Mouse (Mus musculus): ENCODE results near the gene Gnaq. TPM values are rescaled to one million over a fixed set of nuclear protein-coding genes. Genes with fewer than 3 reads are reported as not detected.

Gnaq gene
- polyA plus RNA-seq, 1 experiment from 2014 or later, result 20.9 TPM

GRCm38 (mm10) chr19:16130476-16130875 lies 2.2 kb upstream of the Gnaq start:
- H3K4me3 ChIP-seq, result no peak overlapping the region
- H3K36me3 ChIP-seq, result no peaks in the 10 kb centered on the region
- no peaks in the 10 kb centered on the region for H3K27me3 ChIP-seq (ENCODE audit: low read depth, poor library complexity, severe bottlenecking)
- peaks cover 33% of the 10 kb centered on the region for H3K4me1 ChIP-seq
- WGBS, result 75% methylated on average over 3 of the region's 3 CpGs
- no peaks in the 10 kb centered on the region for H3K9me3 ChIP-seq (replicated peaks)
- no peak for DNase-seq (ENCODE audit: low spot score)
- no peak overlapping the region for H3K27ac ChIP-seq (replicated peaks)

GRCm38 (mm10) chr19:16131831-16132230 lies 800 bp upstream of the Gnaq start:
- Histone ChIP-seq H3K9me3 (replicated peaks) (no peaks in the 10 kb centered on the region), H3K4me1 (peaks cover 41% of the 10 kb centered on the region), H3K4me3 (peak overlapping the region; percentile 96), H3K27me3 (ENCODE audit: low read depth, poor library complexity, severe bottlenecking) (no peaks in the 10 kb centered on the region), H3K36me3 (no peaks in the 10 kb centered on the region), H3K27ac (replicated peaks) (peak overlapping the region; percentile 99)
- 12% methylated on average over 6 of the region's 6 CpGs for WGBS
- no peak for DNase-seq (ENCODE audit: low spot score)

GRCm38 (mm10) chr19:16132340-16132790 lies 266 bp upstream of the Gnaq start:
- H3K36me3 ChIP-seq, result no peaks in the 10 kb centered on the region
- H3K27me3 ChIP-seq (ENCODE audit: low read depth, poor library complexity, severe bottlenecking), result no peaks in the 10 kb centered on the region
- no peaks in the 10 kb centered on the region for H3K9me3 ChIP-seq (replicated peaks)
- H3K4me3 ChIP-seq, result peak overlapping the region; percentile 96
- H3K4me1 ChIP-seq, result peaks cover 47% of the 10 kb centered on the region
- H3K27ac ChIP-seq (replicated peaks), result peak overlapping the region; percentile 99
- WGBS, result 2% methylated on average over 45 of the region's 57 CpGs
- DNase-seq (ENCODE audit: low spot score), result peak; percentile 95

GRCm38 (mm10) chr19:16132865-16133720 lies 462 bp downstream of the Gnaq start:
- no peaks in the 10 kb centered on the region for H3K9me3 ChIP-seq (replicated peaks)
- H3K27ac ChIP-seq (replicated peaks), result peak overlapping the region; percentile 99
- peak; percentile 79 for DNase-seq (ENCODE audit: low spot score)
- H3K36me3 ChIP-seq, result no peaks in the 10 kb centered on the region
- WGBS, result under 1% methylated on average over 134 of the region's 139 CpGs
- peak overlapping the region; percentile 96 for H3K4me3 ChIP-seq
- H3K27me3 ChIP-seq (ENCODE audit: low read depth, poor library complexity, severe bottlenecking), result no peaks in the 10 kb centered on the region
- H3K4me1 ChIP-seq, result peaks cover 54% of the 10 kb centered on the region

GRCm38 (mm10) chr19:16133721-16134570 lies 1.3 kb downstream of the Gnaq start:
- DNase-seq (ENCODE audit: low spot score), result no peak
- H3K4me1 ChIP-seq, result peaks cover 63% of the 10 kb centered on the region
- H3K4me3 ChIP-seq, result peak overlapping the region; percentile 96
- H3K27me3 ChIP-seq (ENCODE audit: low read depth, poor library complexity, severe bottlenecking), result no peaks in the 10 kb centered on the region
- WGBS, result 17% methylated on average over 25 of the region's 25 CpGs
- no peaks in the 10 kb centered on the region for H3K9me3 ChIP-seq (replicated peaks)
- H3K36me3 ChIP-seq, result no peaks in the 10 kb centered on the region
- H3K27ac ChIP-seq (replicated peaks), result peak overlapping the region; percentile 99

GRCm38 (mm10) chr19:16138064-16138580 lies 5.5 kb downstream of the Gnaq start:
- Histone ChIP-seq H3K27me3 (ENCODE audit: low read depth, poor library complexity, severe bottlenecking) (no peaks in the 10 kb centered on the region), H3K27ac (replicated peaks) (no peak overlapping the region), H3K9me3 (replicated peaks) (no peaks in the 10 kb centered on the region), H3K36me3 (peaks cover 14% of the 10 kb centered on the region; the same call in 1 of the 2 replicates), H3K4me1 (peaks cover 80% of the 10 kb centered on the region), H3K4me3 (no peak overlapping the region)
- 87% methylated on average over 5 of the region's 5 CpGs for WGBS
- DNase-seq (ENCODE audit: low spot score), result no peak

- Histone ChIP-seq H3K4me3 (no peak overlapping the region), H3K4me1 (peaks cover 61% of the 10 kb centered on the region), H3K27ac (replicated peaks) (no peak overlapping the region), H3K9me3 (replicated peaks) (no peaks in the 10 kb centered on the region), H3K36me3 (peaks cover 24% of the 10 kb centered on the region; the same call in 1 of the 2 replicates), H3K27me3 (ENCODE audit: low read depth, poor library complexity, severe bottlenecking) (no peaks in the 10 kb centered on the region)
- WGBS, result 79% methylated on average over 4 of the region's 4 CpGs
- DNase-seq (ENCODE audit: low spot score), result no peak
Observed at GRCm38 (mm10) chr19:16140710-16141109, 8.1 kb downstream of the Gnaq start.

- Histone ChIP-seq H3K9me3 (replicated peaks) (no peaks in the 10 kb centered on the region), H3K27ac (replicated peaks) (no peak overlapping the region), H3K36me3 (peaks cover 24% of the 10 kb centered on the region; the same call in 1 of the 2 replicates), H3K27me3 (ENCODE audit: low read depth, poor library complexity, severe bottlenecking) (no peaks in the 10 kb centered on the region), H3K4me1 (peaks cover 55% of the 10 kb centered on the region), H3K4me3 (no peak overlapping the region)
- WGBS, result 81% methylated on average over 4 of the region's 4 CpGs
- no peak for DNase-seq (ENCODE audit: low spot score)
Observed at GRCm38 (mm10) chr19:16141857-16142256, 9.2 kb downstream of the Gnaq start.

GRCm38 (mm10) chr19:16142990-16143389 lies 10.4 kb downstream of the Gnaq start:
- H3K4me1 ChIP-seq, result peaks cover 44% of the 10 kb centered on the region
- no peaks in the 10 kb centered on the region for H3K27me3 ChIP-seq (ENCODE audit: low read depth, poor library complexity, severe bottlenecking)
- no peak for DNase-seq (ENCODE audit: low spot score)
- no peak overlapping the region for H3K27ac ChIP-seq (replicated peaks)
- no peaks in the 10 kb centered on the region; the same call in 1 of the 2 replicates for H3K9me3 ChIP-seq (replicated peaks)
- WGBS, result 89% methylated on average over 10 of the region's 10 CpGs
- H3K36me3 ChIP-seq, result peaks cover 24% of the 10 kb centered on the region; the same call in 1 of the 2 replicates
- H3K4me3 ChIP-seq, result no peak overlapping the region

- Histone ChIP-seq H3K27me3 (ENCODE audit: low read depth, poor library complexity, severe bottlenecking) (no peaks in the 10 kb centered on the region), H3K4me3 (no peak overlapping the region), H3K4me1 (peaks cover 5% of the 10 kb centered on the region; the same call in 1 of the 2 replicates), H3K36me3 (peaks cover 17% of the 10 kb centered on the region; the same call in 1 of the 2 replicates), H3K9me3 (replicated peaks) (no peaks in the 10 kb centered on the region; the same call in 1 of the 2 replicates), H3K27ac (replicated peaks) (no peak overlapping the region)
- DNase-seq (ENCODE audit: low spot score), result no peak
- WGBS, result 90% methylated on average over 6 of the region's 6 CpGs
Observed at GRCm38 (mm10) chr19:16147446-16147845, 14.8 kb downstream of the Gnaq start.

- Histone ChIP-seq H3K27ac (replicated peaks) (no peak overlapping the region), H3K9me3 (replicated peaks) (no peaks in the 10 kb centered on the region; the same call in 1 of the 2 replicates), H3K4me3 (no peak overlapping the region), H3K4me1 (no peaks in the 10 kb centered on the region), H3K36me3 (peaks cover 5% of the 10 kb centered on the region; the same call in 1 of the 2 replicates), H3K27me3 (ENCODE audit: low read depth, poor library complexity, severe bottlenecking) (no peaks in the 10 kb centered on the region)
- DNase-seq (ENCODE audit: low spot score), result no peak
- WGBS, result 88% methylated on average over 1 of the region's 1 CpGs
Observed at GRCm38 (mm10) chr19:16149094-16149493, 16.5 kb downstream of the Gnaq start.

GRCm38 (mm10) chr19:16150328-16150727 lies 17.7 kb downstream of the Gnaq start:
- H3K9me3 ChIP-seq (replicated peaks), result no peaks in the 10 kb centered on the region; the same call in 1 of the 2 replicates
- no peak for DNase-seq (ENCODE audit: low spot score)
- no peaks in the 10 kb centered on the region for H3K27me3 ChIP-seq (ENCODE audit: low read depth, poor library complexity, severe bottlenecking)
- no peaks in the 10 kb centered on the region for H3K4me1 ChIP-seq
- H3K36me3 ChIP-seq, result peaks cover under 1% of the 10 kb centered on the region; the same call in 1 of the 2 replicates
- WGBS, result 87% methylated on average over 7 of the region's 7 CpGs
- no peak overlapping the region for H3K27ac ChIP-seq (replicated peaks)
- no peak overlapping the region for H3K4me3 ChIP-seq

Measured in midbrain, embryonic 10.5 days (tissue).